Mouse (Mus musculus) spleen, postnatal 10 days (tissue): ENCODE data around the gene Tulp1.

Experiments used
- DNase-seq, 2 experiments: peaks; one replicate each; pipeline ENCODE4 v3.0.0; 2021 to 2022; ENCODE audit warnings: low spot score in 2 of 2

Gene Tulp1

GRCm38 (mm10) chr17:28313880-28314225 is 51.2 kb downstream of the Tulp1 start:
- peak in 1 of 2 experiments; percentile 47 for DNase-seq

GRCm38 (mm10) chr17:28313212-28313879 is 51.7 kb downstream of the Tulp1 start, which contains the start of gene Fance:
TSS of gene Fance (plus strand) at chr17:28313519.
- DNase-seq = peak; percentile 89 to 99

GRCm38 (mm10) chr17:28312232-28313211 is 52.5 kb downstream of the Tulp1 start:
- peak; percentile 32 to 70 for DNase-seq

GRCm38 (mm10) chr17:28311366-28312132 is 53.5 kb downstream of the Tulp1 start:
- no peak for DNase-seq

- DNase-seq = no peak
Observed at GRCm38 (mm10) chr17:28310831-28311230, 54.2 kb downstream of the Tulp1 start.

- DNase-seq = peak; percentile 85 to 92
Observed at GRCm38 (mm10) chr17:28308297-28309195, 56.5 kb downstream of the Tulp1 start.

- DNase-seq = no peak
Observed at GRCm38 (mm10) chr17:28305172-28305571, 59.9 kb downstream of the Tulp1 start.
